Mouse (Mus musculus) liver, embryonic 16.5 days (tissue): ENCODE measurements around the gene Zfp619. TPM values are rescaled to one million over a fixed set of nuclear protein-coding genes. Genes with fewer than 3 reads are reported as not detected.
"Not testable (repeated sequence)": the region's sequence is repeated elsewhere in the genome, so short reads cannot be mapped to it uniquely, and the experiment has no call there.

ENCODE experiments used
- ATAC-seq: fragments of 200-750 bp; cut with Nextera tagmentation; 2 replicates; pipeline ENCODE4 v1.8.0; 2017; ENCODE audit warnings: low read depth, mild to moderate bottlenecking, moderate number of reproducible peaks, moderate library complexity
- H3K27ac ChIP-seq: fragments of 300-500 bp; sonication (generic); 2 replicates; pipeline ENCODE4 v1.5.1; 2014; ENCODE audit warnings: mild to moderate bottlenecking, low read length
- H3K27me3 ChIP-seq: fragments of 300-500 bp; sonication (generic); 2 replicates; pipeline ENCODE4 v1.6.1; 2014; ENCODE audit warnings: low read depth, low read length, mixed read lengths; ENCODE audit not compliant: control insufficient read depth, insufficient read depth
- H3K36me3 ChIP-seq: fragments of 300-500 bp; sonication (generic); 2 replicates; pipeline ENCODE4 v1.6.1; 2014; ENCODE audit warnings: mild to moderate bottlenecking; ENCODE audit not compliant: control insufficient read depth, insufficient read depth
- H3K4me1 ChIP-seq: fragments of 300-500 bp; sonication (generic); 2 replicates; pipeline ENCODE4 v1.6.1; 2014; ENCODE audit warnings: low read depth, low read length, mixed read lengths; ENCODE audit not compliant: control insufficient read depth
- H3K4me2 ChIP-seq: fragments of 300-500 bp; sonication (generic); 2 replicates; pipeline ENCODE4 v1.6.1; 2014; ENCODE audit warnings: low read depth, low read length, mixed read lengths
- H3K4me3 ChIP-seq: fragments of 300-500 bp; sonication (generic); 2 replicates; pipeline ENCODE4 v1.5.1; 2014; ENCODE audit warnings: low read depth, mild to moderate bottlenecking, low read length
- H3K9ac ChIP-seq: fragments of 300-500 bp; sonication (generic); 2 replicates; pipeline ENCODE4 v1.6.1; 2014; ENCODE audit warnings: low read depth, low read length
- H3K9me3 ChIP-seq: fragments of 300-500 bp; sonication (generic); replicated peaks from 2 replicates; pipeline ENCODE4 v1.6.1; 2016; ENCODE audit warnings: low read length; ENCODE audit not compliant: control insufficient read depth
- WGBS: fragments of 180-500 bp; shearing (Covaris S2); extraction: QIAGEN DNeasy Blood & Tissue Kit; methylation state at CpG from one replicate; pipeline ENCODE4 v1.1.7; 2014; ENCODE audit not compliant: insufficient replicate concordance; 5-methylcytosine and 5-hydroxymethylcytosine counted together
- polyA plus RNA-seq: library from polyadenylated mRNA; unstranded; fragments of >200 nt; fragmentation: Nextera tagmentation; extraction: Ambion mirVana; gene quantifications from 2 replicates; pipeline ENCODE4 v1.2.1, GENCODE M21; 2015

Gene Zfp619
- polyA plus RNA-seq, 1 experiment from 2014 or later: 0.34 TPM

DNA sequence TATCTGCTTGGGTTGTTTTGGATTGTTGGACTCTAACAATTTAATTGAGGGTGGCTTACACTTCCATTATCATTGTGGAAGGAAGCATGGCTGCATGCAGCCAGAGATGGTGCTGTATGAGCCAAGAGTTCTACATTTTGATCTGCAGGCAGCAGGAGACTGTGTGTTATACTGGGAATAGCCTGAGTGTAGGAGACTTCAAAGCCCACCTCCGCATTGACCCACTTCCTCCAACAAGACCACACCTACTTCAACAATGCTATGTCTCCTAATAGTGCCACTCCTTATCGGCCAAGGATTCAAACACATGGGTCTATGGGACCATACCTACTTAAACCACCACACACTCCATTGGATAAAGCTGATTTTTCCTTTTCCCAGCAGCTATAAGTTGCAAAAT is 63.0 kb downstream of the Zfp619 start:
- H3K4me3 ChIP-seq: no peak overlapping the region
- WGBS: 57% methylated on average over 2 of the region's 2 CpGs
- no peak overlapping the region for H3K27ac ChIP-seq
- H3K4me1 ChIP-seq: no peaks in the 10 kb centered on the region
- H3K4me2 ChIP-seq: no peak overlapping the region
- no peaks in the 10 kb centered on the region for H3K36me3 ChIP-seq
- no peaks in the 10 kb centered on the region for H3K27me3 ChIP-seq
- no peaks in the 10 kb centered on the region for H3K9me3 ChIP-seq
- no peak overlapping the region for H3K9ac ChIP-seq
- ATAC-seq: no peak

DNA sequence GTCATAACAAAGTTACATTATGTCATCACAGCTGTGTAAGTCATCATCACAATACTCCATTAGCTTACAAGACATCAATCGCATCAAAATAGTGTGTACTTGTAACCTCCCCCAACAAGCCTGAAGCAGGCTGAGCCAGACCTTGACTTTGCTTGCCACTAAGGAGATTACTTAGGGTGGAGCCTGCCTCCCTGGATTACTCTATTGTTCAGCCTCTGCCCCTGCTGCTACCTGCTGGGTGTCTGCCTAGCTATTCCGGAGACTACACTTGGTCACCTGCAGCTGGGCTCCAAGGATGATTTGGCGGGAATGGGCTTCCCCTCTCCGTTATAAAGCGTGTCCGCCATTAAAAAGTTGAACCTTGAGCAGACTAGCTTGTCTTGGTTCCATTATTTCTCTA is 69.3 kb downstream of the Zfp619 start:
- H3K27ac ChIP-seq, H3K9me3 ChIP-seq, H3K36me3 ChIP-seq, H3K4me3 ChIP-seq, ATAC-seq, H3K4me2 ChIP-seq, H3K27me3 ChIP-seq, H3K9ac ChIP-seq, H3K4me1 ChIP-seq: not testable (repeated sequence)
- WGBS: 69% methylated on average over 6 of the region's 6 CpGs

DNA sequence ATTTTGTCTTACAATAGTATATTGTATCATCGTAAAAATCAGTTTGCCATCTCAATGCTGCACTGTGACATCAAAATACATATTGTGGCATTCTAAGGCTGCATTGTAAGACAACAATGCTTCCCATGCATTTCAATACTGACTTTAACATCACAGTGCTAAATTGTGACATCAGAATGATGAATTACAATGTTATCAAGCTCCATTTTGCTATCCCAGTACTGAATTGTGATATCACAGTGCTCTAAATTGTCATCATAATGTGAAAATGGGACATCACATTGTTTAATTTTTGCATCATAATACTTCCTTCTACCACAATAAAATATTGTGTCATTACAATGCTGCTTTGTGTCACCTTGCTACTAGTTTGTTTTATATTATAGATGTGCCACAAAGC is 70.5 kb downstream of the Zfp619 start:
- no peak overlapping the region for H3K9ac ChIP-seq
- WGBS: 68% methylated on average over 1 of the region's 1 CpGs
- no peaks in the 10 kb centered on the region for H3K4me1 ChIP-seq
- H3K4me3 ChIP-seq: no peak overlapping the region
- H3K9me3 ChIP-seq: no peaks in the 10 kb centered on the region
- no peak overlapping the region for H3K27ac ChIP-seq
- no peaks in the 10 kb centered on the region for H3K36me3 ChIP-seq
- no peaks in the 10 kb centered on the region; the same call in 1 of the 2 replicates for H3K27me3 ChIP-seq
- ATAC-seq: no peak
- peak overlapping the region; percentile 46 for H3K4me2 ChIP-seq

DNA sequence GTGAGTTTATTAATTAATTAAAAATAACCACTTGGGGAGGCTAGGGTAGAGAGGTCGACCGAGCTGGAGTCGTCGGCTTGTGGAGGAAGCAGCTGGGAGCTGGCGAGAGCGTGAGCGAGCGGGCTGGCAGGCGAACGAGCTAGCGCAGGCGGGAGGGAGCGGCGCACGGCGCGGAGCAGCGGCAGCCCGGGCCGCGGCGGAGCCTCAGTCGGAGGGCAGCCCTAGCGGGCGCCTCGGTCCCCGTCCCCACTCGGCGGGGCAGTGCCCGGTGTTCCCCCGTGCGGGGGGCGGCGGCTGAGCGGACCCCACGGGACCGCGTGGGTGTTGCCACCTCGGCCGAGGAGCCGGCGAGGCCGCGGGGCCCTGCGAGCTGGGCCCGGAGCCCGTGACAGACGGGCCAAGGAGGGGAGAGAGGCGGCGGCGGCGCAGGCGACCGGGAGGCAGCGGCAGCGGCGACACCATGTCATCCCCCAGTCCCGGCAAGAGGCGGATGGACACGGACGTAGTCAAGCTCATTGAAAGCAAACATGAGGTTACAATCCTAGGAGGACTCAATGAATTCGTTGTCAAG is 71.0 kb downstream of the Zfp619 start:
- Histone ChIP-seq H3K4me2 (peak overlapping the region; percentile 46), H3K4me3 (peak overlapping the region; percentile 43)
- not testable (repeated sequence) for H3K36me3 ChIP-seq, H3K27ac ChIP-seq, H3K4me1 ChIP-seq, H3K9me3 ChIP-seq, H3K27me3 ChIP-seq, H3K9ac ChIP-seq
- WGBS: 1% methylated on average over 42 of the region's 62 CpGs
- peak; percentile 81 for ATAC-seq

DNA sequence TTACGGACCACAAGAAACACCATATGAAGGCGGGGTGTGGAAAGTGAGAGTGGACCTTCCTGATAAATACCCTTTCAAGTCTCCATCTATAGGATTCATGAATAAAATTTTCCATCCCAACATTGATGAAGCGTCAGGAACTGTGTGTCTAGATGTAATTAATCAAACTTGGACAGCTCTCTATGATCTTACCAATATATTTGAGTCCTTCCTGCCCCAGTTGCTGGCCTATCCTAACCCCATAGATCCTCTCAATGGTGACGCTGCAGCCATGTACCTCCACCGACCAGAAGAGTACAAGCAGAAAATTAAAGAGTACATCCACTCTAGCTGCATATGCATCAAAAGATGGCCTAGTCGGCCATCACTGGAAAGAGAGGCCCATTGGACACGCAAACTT is 71.5 kb downstream of the Zfp619 start:
- peak overlapping the region; percentile 46 for H3K4me2 ChIP-seq
- ATAC-seq, H3K36me3 ChIP-seq, H3K9me3 ChIP-seq, H3K27me3 ChIP-seq, H3K27ac ChIP-seq, H3K4me1 ChIP-seq, H3K9ac ChIP-seq, H3K4me3 ChIP-seq: not testable (repeated sequence)
- 40% methylated on average over 7 of the region's 7 CpGs for WGBS

Other genes with a start within 250 kb of the Zfp619 start
- gene Gm5114, start 104.6 kb upstream of the Zfp619 start, polyA plus RNA-seq: not detected in 2 replicates